Comparison of ENCODE assay signal across 13 mouse cellular contexts in the genomic region with DNA sequence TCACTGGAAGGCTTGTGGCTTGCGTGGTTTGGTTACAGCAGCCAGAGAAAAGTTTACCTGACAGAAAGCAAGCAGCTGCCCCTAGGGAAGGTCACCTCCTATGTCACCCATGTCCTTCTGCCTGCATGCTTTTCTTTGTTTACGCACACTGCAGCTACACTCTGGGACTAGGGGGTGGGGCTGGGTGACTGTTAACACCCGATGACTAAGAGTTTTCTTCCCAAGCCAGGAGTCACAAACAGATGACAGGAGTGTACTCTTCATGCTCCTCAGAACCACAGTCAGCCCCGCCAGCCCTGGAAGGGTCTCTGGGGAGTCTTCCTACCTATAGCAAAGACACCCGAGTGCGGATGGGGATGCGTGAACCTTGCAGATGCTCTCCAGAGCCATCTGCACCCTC.
DNase-seq lines count a peak whose midpoint lies in the region; ATAC-seq and TF ChIP-seq lines count a peak whose summit lies in the region.
"Had no signal": no experiment of that assay in that cellular context is flagged by ENCODE, and none has a peak within 500 bp of the region (broad histone marks: within the 10 kb centered on the region; RNA-seq: fewer than 3 reads in every experiment).

No protein-coding gene starts in this region.

- no peaks in the 10 kb centered on the region for H3K9me3 ChIP-seq in lung, embryonic 14.5 days (ENCODE audit: low read depth, low read length)
- no peaks in the 10 kb centered on the region for H3K9me3 ChIP-seq in embryonic facial prominence, embryonic 13.5 days
- H3K9me3 ChIP-seq in liver, postnatal 0 days (ENCODE audit: low read length), result no peaks in the 10 kb centered on the region

- TF ChIP-seq CTCF in lung, embryonic 14.5 days (IDR thresholded peaks at IDR 0.05; ENCODE audit: low read depth), result no peak
- TF ChIP-seq CTCF in liver, postnatal 0 days (IDR thresholded peaks at IDR 0.05; ENCODE audit: low read depth), result no peak

- H3K36me3 ChIP-seq in lung, embryonic 14.5 days (ENCODE audit: insufficient read depth), result no peaks in the 10 kb centered on the region
- no peaks in the 10 kb centered on the region for H3K36me3 ChIP-seq in embryonic facial prominence, embryonic 13.5 days
- no peaks in the 10 kb centered on the region for H3K36me3 ChIP-seq in liver, postnatal 0 days (replicated peaks; ENCODE audit: insufficient read depth, low read length)

- no peaks in the 10 kb centered on the region for H3K4me1 ChIP-seq in lung, embryonic 14.5 days (ENCODE audit: insufficient read depth)
- H3K4me1 ChIP-seq in embryonic facial prominence, embryonic 13.5 days, result peaks cover 18% of the 10 kb centered on the region
- H3K4me1 ChIP-seq in liver, postnatal 0 days (ENCODE audit: insufficient read depth), result peaks cover 4% of the 10 kb centered on the region; the same call in 1 of the 2 replicates

- TF ChIP-seq EP300 in liver, postnatal 0 days (IDR thresholded peaks at IDR 0.05; ENCODE audit: low read depth), result no peak

- ATAC-seq in lung, embryonic 14.5 days (ENCODE audit: insufficient read depth), result 0 out of 2 replicates have a peak, but pooled peaks have one; percentile 38
- ATAC-seq in embryonic facial prominence, embryonic 13.5 days (ENCODE audit: insufficient number of reproducible peaks, insufficient read depth, low FRiP score, low TSS enrichment, low read depth), result no peak
- peak; percentile 83 for ATAC-seq in liver, postnatal 0 days

- H3K27me3 ChIP-seq in lung, embryonic 14.5 days (ENCODE audit: insufficient read depth, low read length), result no peaks in the 10 kb centered on the region
- H3K27me3 ChIP-seq in embryonic facial prominence, embryonic 13.5 days, result peaks cover 18% of the 10 kb centered on the region
- H3K27me3 ChIP-seq in liver, postnatal 0 days (ENCODE audit: insufficient read depth, low read length), result no peaks in the 10 kb centered on the region

- H3K4me3 ChIP-seq in lung, embryonic 14.5 days (ENCODE audit: low read depth, low read length), result no peak overlapping the region
- no peak overlapping the region for H3K4me3 ChIP-seq in embryonic facial prominence, embryonic 13.5 days
- no peak overlapping the region for H3K4me3 ChIP-seq in liver, postnatal 0 days (ENCODE audit: low read depth, low read length)
- H3K4me3 ChIP-seq: heart, adult 2 months had no signal

- 49% methylated on average over 7 of the region's 7 CpGs for WGBS in lung, embryonic 14.5 days
- 74% methylated on average over 7 of the region's 7 CpGs for WGBS in embryonic facial prominence, embryonic 13.5 days
- 57% methylated on average over 7 of the region's 7 CpGs for whole genome bisulfite sequencing in liver, postnatal 0 days (ENCODE audit: insufficient replicate concordance)

- H3K4me2 ChIP-seq in lung, embryonic 14.5 days, result no peak overlapping the region
- no peak overlapping the region for H3K4me2 ChIP-seq in embryonic facial prominence, embryonic 13.5 days
- peak overlapping the region; percentile 22; the same call in 1 of the 2 replicates for H3K4me2 ChIP-seq in liver, postnatal 0 days (ENCODE audit: low read depth, low read length)

- no peak overlapping the region for H3K9ac ChIP-seq in lung, embryonic 14.5 days
- peak overlapping the region; percentile 21; the same call in 1 of the 2 replicates for H3K9ac ChIP-seq in embryonic facial prominence, embryonic 13.5 days
- no peak overlapping the region for H3K9ac ChIP-seq in liver, postnatal 0 days (replicated peaks)

- peak; percentile 22 for DNase-seq in adrenal gland, postnatal 14 days
- DNase-seq in adrenal gland, postnatal 25 days, result no peak
- DNase-seq in lung, embryonic 14.5 days, result no peak
- no peak for DNase-seq in lung, postnatal 10 days
- no peak for DNase-seq in liver, postnatal 0 days
- DNase-seq in urinary bladder, postnatal 14 days (ENCODE audit: low spot score), result no peak
- no peak for DNase-seq in layer of hippocampus, adult 8-10 months (ENCODE audit: low spot score in 2 of 2)
- DNase-seq: adrenal gland, adult 8-10 months; cerebellum, adult 11 months; heart, adult 2 months; kidney, postnatal 4 days; right cerebral cortex, postnatal 14 days had no signal

- H3K27ac ChIP-seq in lung, embryonic 14.5 days (ENCODE audit: low read depth), result no peak overlapping the region
- no peak overlapping the region for H3K27ac ChIP-seq in embryonic facial prominence, embryonic 13.5 days
- peak overlapping the region; percentile 29; the same call in 1 of the 2 replicates for H3K27ac ChIP-seq in liver, postnatal 0 days (ENCODE audit: low read depth)
- H3K27ac ChIP-seq: heart, adult 2 months had no signal
